Mouse (Mus musculus): Measurements from ENCODE around the gene Camta2. TPM values are rescaled to one million over a fixed set of nuclear protein-coding genes. Genes with fewer than 3 reads are reported as not detected.

Gene Camta2
- polyA plus RNA-seq, 1 experiment from 2014 or later, result 9.8 TPM

- H3K4me3 ChIP-seq, result peak overlapping the region; percentile 69
- H3K27me3 ChIP-seq (ENCODE audit: low read depth, poor library complexity, severe bottlenecking), result no peaks in the 10 kb centered on the region
- H3K4me1 ChIP-seq, result peaks cover 42% of the 10 kb centered on the region
- no peaks in the 10 kb centered on the region for H3K9me3 ChIP-seq (replicated peaks)
- H3K36me3 ChIP-seq, result peaks cover 57% of the 10 kb centered on the region
- DNase-seq (ENCODE audit: low spot score), result peak; percentile 83
- under 1% methylated on average over 31 of the region's 31 CpGs for WGBS
- peak overlapping the region; percentile 95 for H3K27ac ChIP-seq (replicated peaks)
Measured at GRCm38 (mm10) chr11:70669582-70670345, 18.1 kb downstream of the Camta2 start.

DNA sequence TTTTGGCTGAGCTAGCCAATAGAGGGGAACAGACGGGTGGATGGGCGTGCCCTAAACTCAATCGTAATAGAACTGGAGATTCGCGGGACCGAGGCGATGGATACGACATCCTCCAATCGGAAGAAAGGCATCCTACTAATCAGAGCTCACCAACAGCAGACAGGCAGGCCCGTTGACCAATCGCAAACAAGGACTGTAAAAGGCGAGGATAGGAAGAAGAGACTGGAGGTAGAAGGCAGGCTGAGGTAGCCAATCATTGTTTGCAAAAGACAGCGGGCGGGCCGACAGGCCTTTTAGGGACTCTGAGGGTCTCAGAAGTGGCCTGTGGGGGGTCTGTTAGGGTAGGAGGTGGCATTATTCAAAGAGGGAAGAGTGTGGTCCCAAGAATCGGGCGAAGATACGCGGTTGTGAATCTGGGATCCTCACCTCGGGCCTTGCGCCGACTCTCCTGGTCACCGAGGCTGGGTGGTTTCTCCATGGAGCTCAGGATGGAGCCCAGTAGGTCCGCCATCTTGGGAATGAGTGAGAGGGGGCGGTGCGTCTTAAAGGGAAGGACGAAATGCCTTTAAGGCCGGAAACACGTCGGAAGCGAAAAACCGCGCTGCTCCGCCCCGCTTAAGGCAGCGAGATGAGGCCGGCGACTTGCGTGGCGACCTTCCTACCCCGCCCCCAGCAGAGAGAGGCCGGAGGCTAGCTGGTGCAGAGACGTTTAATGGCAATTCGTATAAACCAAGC is 19.0 kb downstream of the Camta2 start, which contains the start of gene Spag7:
TSS of gene Spag7 (minus strand) at position 646 of the 735 bp plus-strand sequence.
- Histone ChIP-seq H3K27ac (replicated peaks) (peak within 1 kb of the TSS; percentile 95), H3K4me3 (peak within 1 kb of the TSS; percentile 69), H3K36me3 (peaks cover 57% of the 10 kb centered on the region), H3K27me3 (ENCODE audit: low read depth, poor library complexity, severe bottlenecking) (no peaks in the 10 kb centered on the region), H3K4me1 (peaks cover 39% of the 10 kb centered on the region), H3K9me3 (replicated peaks) (no peaks in the 10 kb centered on the region)
- DNase-seq (ENCODE audit: low spot score), result peak; percentile 95
- under 1% methylated on average over 44 of the region's 44 CpGs for WGBS

- Histone ChIP-seq H3K4me1 (peaks cover 41% of the 10 kb centered on the region), H3K4me3 (peak overlapping the region; percentile 69), H3K27ac (replicated peaks) (peak overlapping the region; percentile 95), H3K36me3 (peaks cover 60% of the 10 kb centered on the region), H3K9me3 (replicated peaks) (no peaks in the 10 kb centered on the region), H3K27me3 (ENCODE audit: low read depth, poor library complexity, severe bottlenecking) (no peaks in the 10 kb centered on the region)
- no peak for DNase-seq (ENCODE audit: low spot score)
- WGBS, result 1% methylated on average over 15 of the region's 15 CpGs
Measured at GRCm38 (mm10) chr11:70668335-70668770, 19.6 kb downstream of the Camta2 start.

- Histone ChIP-seq H3K27ac (replicated peaks) (peak overlapping the region; percentile 95), H3K36me3 (peaks cover 65% of the 10 kb centered on the region), H3K4me1 (peaks cover 41% of the 10 kb centered on the region), H3K4me3 (peak overlapping the region; percentile 69), H3K27me3 (ENCODE audit: low read depth, poor library complexity, severe bottlenecking) (no peaks in the 10 kb centered on the region), H3K9me3 (replicated peaks) (no peaks in the 10 kb centered on the region)
- WGBS, result 80% methylated on average over 14 of the region's 14 CpGs
- DNase-seq (ENCODE audit: low spot score), result no peak
Measured at GRCm38 (mm10) chr11:70667271-70668150, 20.4 kb downstream of the Camta2 start.

DNA sequence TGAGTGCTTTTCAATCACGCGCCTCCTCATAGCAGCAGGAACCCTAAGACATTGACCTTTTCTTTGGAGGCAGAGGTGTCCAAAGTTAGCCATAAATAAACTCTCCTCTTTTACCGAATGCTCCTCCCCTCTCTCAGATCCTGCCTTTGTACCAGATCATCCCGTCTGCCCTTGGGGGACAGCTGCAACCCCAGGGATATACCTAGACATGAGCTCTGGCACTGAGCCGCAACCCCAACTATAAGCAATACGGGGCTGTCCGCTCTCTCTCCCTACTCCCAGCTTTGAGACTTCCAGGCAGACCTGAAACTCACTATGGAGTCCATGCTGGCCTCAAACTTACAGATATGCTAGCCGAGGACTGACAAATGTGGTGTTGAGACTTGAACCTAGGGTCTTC is 21.2 kb downstream of the Camta2 start:
- H3K9me3 ChIP-seq (replicated peaks), result no peaks in the 10 kb centered on the region
- H3K4me1 ChIP-seq, result peaks cover 40% of the 10 kb centered on the region
- 90% methylated on average over 8 of the region's 8 CpGs for WGBS
- no peak overlapping the region for H3K27ac ChIP-seq (replicated peaks)
- H3K27me3 ChIP-seq (ENCODE audit: low read depth, poor library complexity, severe bottlenecking), result no peaks in the 10 kb centered on the region
- H3K4me3 ChIP-seq, result no peak overlapping the region
- DNase-seq (ENCODE audit: low spot score), result no peak
- H3K36me3 ChIP-seq, result peaks cover 65% of the 10 kb centered on the region

DNA sequence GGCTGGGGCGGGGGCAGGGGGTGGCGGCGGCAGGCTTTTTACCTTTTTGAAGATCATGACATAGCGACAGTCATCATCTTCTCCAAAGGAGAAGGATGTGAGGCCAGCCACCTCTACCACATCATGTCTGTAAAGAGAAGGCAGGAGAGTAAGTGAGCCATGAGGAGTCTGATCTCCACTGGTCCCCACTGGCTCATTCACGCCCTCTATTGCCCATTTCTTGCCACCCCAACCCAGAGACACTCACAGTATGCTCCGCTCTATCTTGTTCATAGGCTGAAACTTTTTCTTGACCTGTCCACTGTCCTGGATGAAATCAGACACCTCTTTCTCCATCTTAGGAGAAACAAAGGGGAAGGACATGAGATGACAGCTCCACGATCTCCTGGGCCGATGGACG is 23.2 kb downstream of the Camta2 start:
- H3K4me1 ChIP-seq, result peaks cover 21% of the 10 kb centered on the region
- no peak overlapping the region for H3K4me3 ChIP-seq
- H3K9me3 ChIP-seq (replicated peaks), result no peaks in the 10 kb centered on the region
- DNase-seq (ENCODE audit: low spot score), result no peak
- 92% methylated on average over 9 of the region's 9 CpGs for WGBS
- peaks cover 77% of the 10 kb centered on the region for H3K36me3 ChIP-seq
- no peaks in the 10 kb centered on the region for H3K27me3 ChIP-seq (ENCODE audit: low read depth, poor library complexity, severe bottlenecking)
- H3K27ac ChIP-seq (replicated peaks), result no peak overlapping the region

DNA sequence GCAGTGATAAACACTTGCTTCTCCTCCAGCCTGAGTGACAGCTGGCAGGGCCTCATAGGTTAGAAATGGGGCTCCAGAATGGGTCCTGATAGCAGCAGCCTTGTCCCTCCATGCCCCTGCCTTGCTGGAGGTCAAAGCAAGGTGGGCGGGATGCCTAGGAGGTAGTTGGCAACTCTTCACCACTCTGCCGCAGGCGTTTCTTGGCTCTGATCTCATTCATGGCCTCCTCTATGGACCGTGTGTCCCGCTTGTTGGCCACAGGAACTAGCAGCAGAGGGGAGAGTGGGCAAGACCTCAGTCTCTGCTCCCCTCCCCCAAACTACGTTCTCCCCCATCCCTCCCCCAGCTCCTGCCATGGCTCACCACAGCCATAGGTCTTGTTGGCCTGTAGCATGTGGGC is 23.9 kb downstream of the Camta2 start:
- H3K4me1 ChIP-seq, result peaks cover 18% of the 10 kb centered on the region
- no peak overlapping the region for H3K27ac ChIP-seq (replicated peaks)
- no peaks in the 10 kb centered on the region for H3K27me3 ChIP-seq (ENCODE audit: low read depth, poor library complexity, severe bottlenecking)
- 95% methylated on average over 6 of the region's 6 CpGs for WGBS
- DNase-seq (ENCODE audit: low spot score), result no peak
- peaks cover 83% of the 10 kb centered on the region for H3K36me3 ChIP-seq
- no peaks in the 10 kb centered on the region for H3K9me3 ChIP-seq (replicated peaks)
- H3K4me3 ChIP-seq, result no peak overlapping the region

DNA sequence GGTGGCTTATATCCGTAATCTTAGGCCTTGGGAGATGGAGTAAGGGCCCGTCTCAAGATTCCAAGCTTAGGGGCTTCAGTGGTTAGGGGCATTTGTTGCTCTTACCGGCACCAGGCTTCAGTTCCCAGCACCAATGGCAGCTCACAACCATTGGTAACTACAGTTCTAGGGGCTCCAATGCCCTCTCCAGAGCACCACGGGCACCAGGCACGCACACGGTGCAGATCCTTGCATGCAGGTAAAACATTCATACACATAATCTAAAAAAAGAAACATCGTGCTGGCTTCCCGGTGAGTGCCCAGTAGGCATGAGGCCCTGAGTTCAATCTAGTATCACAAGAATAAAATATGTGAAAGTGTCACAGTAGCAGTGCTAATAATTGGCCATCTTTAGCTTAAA is 24.8 kb downstream of the Camta2 start:
- H3K4me3 ChIP-seq, result no peak overlapping the region
- peaks cover 83% of the 10 kb centered on the region for H3K36me3 ChIP-seq
- H3K9me3 ChIP-seq (replicated peaks), result no peaks in the 10 kb centered on the region
- no peaks in the 10 kb centered on the region for H3K27me3 ChIP-seq (ENCODE audit: low read depth, poor library complexity, severe bottlenecking)
- H3K4me1 ChIP-seq, result peaks cover 21% of the 10 kb centered on the region
- DNase-seq (ENCODE audit: low spot score), result no peak
- WGBS, result 85% methylated on average over 8 of the region's 8 CpGs
- no peak overlapping the region for H3K27ac ChIP-seq (replicated peaks)

DNA sequence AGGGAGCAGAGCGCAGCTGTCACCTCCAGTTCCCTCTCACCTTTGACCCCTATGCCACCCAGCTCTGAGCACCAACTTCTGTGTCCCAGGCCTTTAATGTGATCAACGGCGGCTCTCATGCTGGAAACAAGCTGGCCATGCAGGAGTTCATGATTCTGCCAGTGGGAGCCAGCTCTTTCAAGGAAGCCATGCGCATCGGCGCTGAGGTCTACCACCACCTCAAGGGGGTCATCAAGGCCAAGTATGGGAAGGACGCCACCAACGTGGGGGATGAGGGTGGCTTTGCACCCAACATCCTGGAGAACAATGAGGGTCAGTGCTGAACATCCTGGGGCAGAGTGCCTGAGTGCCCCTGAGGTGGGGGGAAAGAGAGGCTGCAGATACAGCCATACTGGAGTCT is 27.3 kb downstream of the Camta2 start:
- no peak overlapping the region; the same call in 1 of the 2 replicates for H3K27ac ChIP-seq (replicated peaks)

DNA sequence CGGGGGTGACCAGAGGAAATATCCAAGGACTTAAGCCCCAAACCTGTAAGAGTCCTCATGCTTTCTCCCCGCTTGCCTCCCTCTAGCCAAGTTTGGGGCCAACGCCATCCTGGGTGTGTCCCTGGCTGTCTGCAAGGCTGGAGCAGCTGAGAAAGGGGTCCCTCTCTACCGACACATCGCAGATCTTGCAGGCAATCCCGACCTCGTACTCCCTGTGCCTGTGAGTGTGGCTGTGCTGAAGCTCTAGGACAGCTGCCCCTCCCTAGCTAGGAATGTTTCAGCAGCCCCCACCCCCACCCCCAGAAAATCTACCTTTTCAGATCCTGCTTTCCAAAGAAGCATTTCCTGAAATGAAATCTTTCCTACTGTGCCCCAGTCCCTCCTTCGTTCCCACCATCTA is 29.0 kb downstream of the Camta2 start:
- WGBS, result 80% methylated on average over 8 of the region's 8 CpGs

More for the DNA sequence above, 27.3 kb downstream of the Camta2 start:
- WGBS, result 89% methylated on average over 8 of the region's 8 CpGs
- peaks cover 64% of the 10 kb centered on the region for H3K36me3 ChIP-seq
- no peaks in the 10 kb centered on the region for H3K27me3 ChIP-seq (ENCODE audit: low read depth, poor library complexity, severe bottlenecking)
- no peaks in the 10 kb centered on the region for H3K9me3 ChIP-seq (replicated peaks)
- DNase-seq (ENCODE audit: low spot score), result no peak
- 0 out of 2 replicates have a peak overlapping the region, but pooled peaks have one; percentile 7 for H3K4me3 ChIP-seq
- H3K4me1 ChIP-seq, result peaks cover 37% of the 10 kb centered on the region

DNA sequence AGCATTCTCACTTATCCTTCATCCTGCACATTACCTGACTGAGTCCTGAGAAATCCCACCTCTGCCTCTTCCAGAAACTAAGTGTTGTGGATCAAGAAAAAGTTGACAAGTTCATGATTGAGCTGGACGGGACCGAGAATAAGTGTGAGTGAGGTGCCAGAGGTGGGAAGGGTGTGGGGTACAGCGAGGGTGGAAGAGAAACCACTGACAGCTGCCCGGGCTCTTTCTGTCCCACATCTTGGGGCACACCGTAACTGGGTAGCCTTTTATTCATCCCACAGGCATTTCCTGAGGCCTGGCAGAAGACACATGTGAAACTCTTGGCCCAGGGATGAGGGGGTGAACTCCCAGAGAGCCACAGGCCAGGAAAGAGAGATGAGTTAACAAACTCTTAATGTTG is 29.4 kb downstream of the Camta2 start:
- peak overlapping the region; percentile 99; the same call in 1 of the 2 replicates for H3K27ac ChIP-seq (replicated peaks)
- DNase-seq (ENCODE audit: low spot score), result no peak
- peaks cover 43% of the 10 kb centered on the region for H3K36me3 ChIP-seq
- no peaks in the 10 kb centered on the region for H3K27me3 ChIP-seq (ENCODE audit: low read depth, poor library complexity, severe bottlenecking)
- H3K9me3 ChIP-seq (replicated peaks), result no peaks in the 10 kb centered on the region
- WGBS, result 90% methylated on average over 5 of the region's 5 CpGs
- H3K4me3 ChIP-seq, result 0 out of 2 replicates have a peak overlapping the region, but pooled peaks have one; percentile 4
- peaks cover 39% of the 10 kb centered on the region for H3K4me1 ChIP-seq

More for the DNA sequence above, 29.0 kb downstream of the Camta2 start:
- peaks cover 41% of the 10 kb centered on the region for H3K4me1 ChIP-seq
- no peak overlapping the region for H3K27ac ChIP-seq (replicated peaks)
- DNase-seq (ENCODE audit: low spot score), result no peak
- H3K27me3 ChIP-seq (ENCODE audit: low read depth, poor library complexity, severe bottlenecking), result no peaks in the 10 kb centered on the region
- no peak overlapping the region for H3K4me3 ChIP-seq
- no peaks in the 10 kb centered on the region for H3K9me3 ChIP-seq (replicated peaks)
- peaks cover 47% of the 10 kb centered on the region for H3K36me3 ChIP-seq

DNA sequence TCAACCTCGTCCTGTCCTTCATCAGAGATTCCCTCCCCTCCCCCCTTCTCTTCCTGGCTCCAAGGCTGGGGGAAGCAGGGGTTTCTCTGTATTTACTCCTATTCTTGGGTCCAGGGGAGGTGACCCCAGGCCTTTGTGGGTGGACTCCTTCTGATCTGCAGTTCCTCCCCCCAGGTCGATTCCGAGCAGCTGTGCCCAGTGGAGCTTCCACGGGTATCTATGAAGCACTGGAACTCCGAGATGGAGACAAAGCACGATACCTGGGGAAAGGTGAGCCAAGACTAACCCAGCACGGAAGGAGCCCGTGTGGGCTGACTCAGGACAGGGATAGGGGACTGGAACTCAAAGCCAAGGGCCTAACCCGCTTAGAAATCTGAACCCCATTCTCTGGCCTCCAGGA is 29.9 kb downstream of the Camta2 start:
- no peak for DNase-seq (ENCODE audit: low spot score)
- Histone ChIP-seq H3K36me3 (peaks cover 40% of the 10 kb centered on the region), H3K27ac (replicated peaks) (peak overlapping the region; percentile 99), H3K27me3 (ENCODE audit: low read depth, poor library complexity, severe bottlenecking) (no peaks in the 10 kb centered on the region), H3K4me1 (peaks cover 44% of the 10 kb centered on the region), H3K4me3 (0 out of 2 replicates have a peak overlapping the region, but pooled peaks have one; percentile 4), H3K9me3 (replicated peaks) (no peaks in the 10 kb centered on the region)
- 64% methylated on average over 9 of the region's 9 CpGs for WGBS
